Mouse (Mus musculus) adrenal gland, postnatal 36 days (tissue): ENCODE data around the gene Trmt13. TPM values are rescaled to one million over a fixed set of nuclear protein-coding genes. Genes with fewer than 3 reads are reported as not detected.

Experiments used
- DNase-seq, 2 experiments: peaks; one replicate each; pipeline ENCODE4 v3.0.0; 2021; ENCODE audit warnings: mixed read lengths in 1 of 2
- total RNA-seq, 2 experiments: library from RNA; stranded (reverse); gene quantifications; 2 replicates each; pipeline ENCODE4 v1.2.3; 2021

Trmt13 gene
- total RNA-seq, 2 experiments from 2014 or later, result 11.3 to 14.7 TPM

DNA sequence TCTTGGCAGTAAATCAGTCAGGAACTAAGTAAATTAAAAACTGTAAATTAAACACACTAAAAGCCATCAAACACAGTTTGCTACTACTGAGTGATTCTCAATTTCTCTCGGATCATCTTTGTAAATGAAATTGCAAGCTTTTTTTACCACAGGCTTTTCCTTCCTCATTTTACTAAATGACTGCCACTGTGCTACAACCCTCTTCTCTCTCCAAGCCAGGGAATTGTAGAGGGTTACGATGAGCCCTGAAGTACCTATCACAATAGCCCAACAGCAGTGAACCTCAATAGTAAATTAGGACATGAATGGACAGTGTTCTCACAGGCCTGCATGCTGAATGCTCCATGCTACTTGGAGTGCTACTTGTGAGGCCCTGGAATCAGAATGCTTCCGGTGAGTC is 19.7 kb upstream of the Trmt13 start:
- no peak for DNase-seq

DNA sequence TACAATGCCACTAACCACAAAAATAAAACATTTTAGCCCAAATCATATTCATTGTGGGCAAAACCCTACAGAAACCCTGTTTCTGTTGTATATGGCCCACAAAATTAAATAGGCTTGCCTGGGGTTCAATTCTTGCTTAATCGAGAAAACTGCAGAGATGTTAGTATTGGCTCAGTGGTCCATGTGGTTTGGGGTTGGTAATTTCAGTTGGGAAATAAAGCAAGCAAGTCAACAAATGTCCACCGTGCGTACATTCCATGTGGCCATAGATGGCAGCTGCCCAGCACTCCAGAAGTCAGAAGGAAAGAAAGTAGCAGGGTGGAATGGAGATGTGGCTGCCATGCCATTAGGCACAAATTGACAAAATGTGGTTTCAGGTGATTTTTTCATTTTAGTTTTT is 18.6 kb upstream of the Trmt13 start:
- DNase-seq, result no peak

DNA sequence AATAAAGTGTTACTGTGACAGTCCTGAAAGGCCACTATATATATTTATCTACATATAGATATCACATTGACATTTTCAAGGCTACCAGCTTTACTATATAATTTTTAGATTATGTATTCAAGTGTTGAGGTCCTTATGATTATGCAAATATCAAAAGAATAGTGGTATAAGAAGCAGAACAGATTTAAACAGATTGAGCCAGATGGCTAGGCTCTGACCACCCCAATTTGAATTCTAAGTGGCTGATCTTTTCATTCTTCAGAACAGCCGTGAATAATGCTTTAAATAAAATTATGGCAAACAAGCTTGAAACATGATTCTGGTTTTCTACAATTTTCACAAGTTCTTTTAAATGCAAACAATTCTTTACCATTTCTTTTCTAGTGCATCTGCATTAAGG is 17.1 kb upstream of the Trmt13 start:
- no peak for DNase-seq

- no peak for DNase-seq
Observed at GRCm38 (mm10) chr3:116622641-116623040, 8.3 kb upstream of the Trmt13 start.

DNA sequence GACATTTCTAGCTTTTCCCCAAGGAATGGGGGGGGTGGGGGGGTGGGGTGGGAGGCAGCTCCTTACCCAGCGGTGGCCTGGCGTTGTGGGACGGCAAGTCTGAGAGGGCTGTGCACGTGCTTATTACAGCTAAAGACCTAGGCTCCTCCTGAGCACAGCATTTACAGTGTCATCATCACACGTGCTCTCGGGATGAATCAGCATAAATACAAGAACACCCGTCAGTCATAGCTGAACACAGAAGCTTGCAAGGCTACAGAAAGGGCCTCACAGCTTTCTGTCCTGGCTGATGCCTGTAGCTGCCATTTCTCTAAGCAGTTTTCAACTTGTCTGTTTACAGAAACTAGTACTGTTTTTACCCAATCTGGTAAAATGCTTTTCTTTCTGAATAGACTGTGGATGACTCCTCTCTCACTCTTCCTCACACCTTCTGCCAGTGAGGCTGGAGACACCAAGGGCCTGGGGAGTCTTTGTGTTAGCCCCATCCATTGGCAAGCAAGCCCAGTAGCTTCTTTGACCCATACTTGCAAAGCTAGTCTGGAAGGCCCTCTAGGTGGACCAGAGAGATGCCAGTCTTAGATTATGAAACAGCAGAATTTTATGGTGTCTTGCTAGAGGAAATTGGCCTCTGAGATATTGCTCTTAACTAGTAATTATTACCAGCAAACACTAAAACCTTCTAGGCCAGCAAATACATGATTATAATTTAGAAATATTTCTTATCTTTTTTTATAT is 6.4 kb upstream of the Trmt13 start:
- DNase-seq, result peak in 1 of 2 experiments; percentile 11

DNA sequence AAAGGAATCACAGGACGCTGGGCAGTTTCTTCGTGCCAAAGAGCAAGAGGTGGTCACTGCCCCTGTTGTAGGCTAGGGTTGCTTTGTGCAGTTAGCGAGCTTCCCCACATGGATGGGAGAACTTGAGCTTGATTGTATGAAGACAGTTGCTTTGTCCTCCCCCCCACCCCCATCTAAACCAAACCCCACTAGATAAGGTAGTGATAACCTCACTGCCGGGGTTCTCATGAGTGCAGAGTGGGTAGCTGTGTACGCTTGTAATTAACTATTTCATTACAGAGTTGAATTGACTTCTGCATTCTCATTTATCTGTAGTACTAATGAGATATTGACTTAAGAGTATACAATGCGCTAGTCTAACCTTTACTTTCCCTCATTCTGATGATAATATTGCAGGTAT is 4.5 kb upstream of the Trmt13 start:
- no peak for DNase-seq

- DNase-seq, result no peak
Observed at GRCm38 (mm10) chr3:116615318-116616068, 1.1 kb upstream of the Trmt13 start.

- DNase-seq, result no peak
Observed at GRCm38 (mm10) chr3:116604570-116604969, 9.8 kb downstream of the Trmt13 start.

- no peak for DNase-seq
Observed at GRCm38 (mm10) chr3:116601781-116602180, 12.6 kb downstream of the Trmt13 start.

GRCm38 (mm10) chr3:116601005-116601404 is 13.4 kb downstream of the Trmt13 start:
- DNase-seq, result no peak

GRCm38 (mm10) chr3:116599705-116600104 is 14.7 kb downstream of the Trmt13 start:
- no peak for DNase-seq

- no peak for DNase-seq
Observed at GRCm38 (mm10) chr3:116595603-116595991, 18.8 kb downstream of the Trmt13 start.

DNA sequence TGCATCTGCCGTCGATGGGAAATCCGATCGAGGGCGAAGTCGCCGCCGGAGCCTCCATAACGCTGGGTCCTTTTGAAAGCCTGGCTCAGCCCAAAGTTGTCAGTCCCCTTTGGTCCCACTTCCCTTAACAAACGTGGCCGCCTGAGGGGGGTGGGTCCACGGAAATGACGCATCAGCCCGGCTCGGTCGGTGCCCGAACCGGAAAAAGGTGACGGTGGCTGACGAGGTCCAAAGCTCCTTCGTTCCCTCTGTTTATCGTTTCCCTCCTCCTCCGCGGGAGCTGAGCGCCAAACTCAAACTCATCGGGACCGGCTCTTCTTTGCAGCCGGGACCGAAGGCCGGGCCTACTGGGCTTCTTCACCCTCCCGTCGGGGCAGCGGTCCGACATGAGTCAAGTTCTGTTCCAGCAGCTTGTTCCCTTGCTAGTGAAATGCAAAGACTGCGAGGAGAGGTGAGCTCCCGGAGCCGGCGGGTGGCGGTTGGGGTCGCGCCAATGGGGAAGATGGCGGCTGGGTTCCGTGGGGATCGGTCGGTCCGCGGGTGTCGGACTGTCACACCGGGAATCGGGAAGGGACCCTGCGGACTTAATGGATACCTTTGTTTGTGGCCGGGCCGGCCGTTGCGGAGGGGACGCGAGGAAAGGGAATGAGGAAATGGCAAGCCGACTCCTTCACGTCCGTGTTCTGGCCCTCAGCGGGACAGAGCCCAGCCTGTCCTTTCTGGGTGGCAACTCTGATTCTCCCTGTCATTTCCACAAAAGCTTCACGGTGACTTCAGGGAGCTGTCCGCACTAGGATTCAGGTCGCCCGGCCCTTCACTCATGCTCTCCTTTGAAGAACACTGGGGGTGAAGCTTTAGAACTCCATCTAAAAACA is 19.4 kb downstream of the Trmt13 start, which contains the start of gene Sass6:
TSS of gene Sass6 (plus strand) at position 255 of the 875 bp plus-strand sequence.
- peak; percentile 99 to 100 for DNase-seq

DNA sequence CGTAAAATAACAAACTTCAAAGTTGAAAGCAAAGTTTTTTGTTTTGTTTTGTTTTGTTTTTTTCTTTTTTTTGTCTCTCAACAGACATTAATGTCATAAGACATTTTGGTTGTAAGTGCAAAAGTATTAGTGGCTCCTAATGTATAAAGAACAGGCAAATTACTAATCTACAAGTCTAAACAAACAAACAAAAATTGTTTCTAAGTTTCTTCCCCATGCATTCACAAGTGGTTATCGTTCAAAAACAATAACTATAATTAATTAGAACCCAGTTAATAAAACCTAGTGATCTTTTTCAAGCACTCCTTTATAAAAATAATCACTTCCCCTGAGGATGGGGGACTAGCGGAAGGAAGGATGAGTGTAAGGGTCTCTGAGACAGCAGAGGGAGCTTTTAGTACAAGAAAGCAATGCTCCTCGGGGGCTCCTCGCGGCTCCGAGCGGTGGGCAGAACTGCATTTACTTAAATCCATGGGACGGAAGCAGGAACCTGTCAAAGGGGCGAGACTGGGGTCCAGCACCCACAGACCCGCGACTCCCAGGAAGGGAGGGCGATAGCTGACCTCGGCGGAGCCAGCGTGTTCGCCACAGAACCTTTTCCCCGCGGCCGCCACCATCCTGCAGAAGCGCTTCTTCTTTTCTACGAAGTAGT is 20.2 kb downstream of the Trmt13 start:
- no peak for DNase-seq

DNA sequence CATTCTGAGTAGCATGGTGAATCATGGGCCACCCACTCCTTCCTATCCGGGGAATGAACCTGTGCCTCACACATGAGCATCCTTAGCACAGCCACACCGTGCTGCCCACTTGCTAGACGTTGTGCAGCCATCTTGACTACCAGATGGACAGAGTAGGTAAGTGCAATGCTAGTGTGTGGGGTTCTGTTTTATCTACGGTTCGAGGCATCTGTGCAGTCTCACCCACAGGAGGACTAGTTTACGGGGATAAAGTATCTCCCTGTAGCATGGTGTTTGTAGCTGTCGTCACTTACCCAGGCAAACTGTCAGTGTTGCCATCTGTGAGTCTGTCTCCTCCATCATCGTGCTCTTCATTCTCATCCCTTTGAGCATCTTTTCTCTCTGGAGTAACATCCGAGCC is 32.2 kb downstream of the Trmt13 start:
- no peak for DNase-seq

GRCm38 (mm10) chr3:116577286-116577685 is 37.1 kb downstream of the Trmt13 start:
- peak; percentile 31 to 36 for DNase-seq

GRCm38 (mm10) chr3:116570628-116571027 is 43.8 kb downstream of the Trmt13 start:
- no peak for DNase-seq

DNA sequence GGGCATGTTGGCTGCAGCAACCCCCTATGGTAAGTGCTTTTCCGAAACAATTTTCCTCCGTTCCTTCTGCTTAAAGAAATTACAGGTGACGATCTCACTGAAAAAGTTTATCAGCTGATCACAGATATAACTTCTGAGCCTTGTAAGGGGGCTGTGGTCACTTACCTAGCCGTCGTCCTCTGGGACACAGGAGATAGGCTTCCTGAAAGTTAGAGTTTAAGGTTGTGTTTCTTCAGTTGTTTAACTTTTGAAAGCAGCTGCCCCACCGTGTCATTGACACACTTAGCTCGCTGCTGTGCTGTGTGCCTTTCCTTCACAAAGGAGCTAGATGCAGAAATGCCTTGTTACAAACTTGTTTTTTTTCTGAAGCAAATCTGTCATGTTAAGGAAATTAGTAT is 51.3 kb downstream of the Trmt13 start:
- no peak for DNase-seq

DNA sequence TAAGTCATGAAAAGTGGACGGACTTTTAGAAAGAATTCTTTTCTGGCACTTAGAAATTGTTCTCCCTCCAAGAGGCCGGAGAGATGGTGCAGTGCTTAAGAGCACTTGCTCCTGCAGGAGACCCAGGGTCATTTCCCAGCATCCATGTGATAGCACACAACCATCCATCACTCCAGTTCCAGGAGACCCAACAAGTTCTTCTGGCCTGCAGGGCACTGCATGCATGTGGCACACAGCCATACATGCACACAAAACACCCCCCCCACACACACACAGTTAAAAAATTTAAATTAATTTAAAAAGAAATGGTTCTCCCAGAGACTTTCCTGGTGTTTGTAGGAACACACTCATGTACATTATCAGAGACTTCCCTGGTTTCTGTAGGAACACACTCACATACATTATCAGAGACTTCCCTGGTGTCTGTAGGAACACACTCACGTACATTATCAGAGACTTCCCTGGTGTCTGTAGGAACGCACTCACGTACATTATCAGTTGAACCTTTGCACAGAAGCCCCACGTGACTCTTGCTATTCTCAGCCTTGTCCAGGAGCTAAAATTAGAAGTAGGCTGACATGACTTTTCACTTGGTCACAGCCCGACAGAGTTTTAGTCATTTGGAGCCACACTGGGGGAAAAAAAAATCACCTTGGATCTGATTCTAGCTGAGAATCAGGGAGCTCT is 51.8 kb downstream of the Trmt13 start, which contains the start of gene Lrrc39:
TSS of gene Lrrc39 (plus strand) at position 566 of the 687 bp plus-strand sequence.
- DNase-seq, result peak; percentile 32 to 46

GRCm38 (mm10) chr3:116561315-116561714 is 53.1 kb downstream of the Trmt13 start:
- peak; percentile 23 to 27 for DNase-seq

DNA sequence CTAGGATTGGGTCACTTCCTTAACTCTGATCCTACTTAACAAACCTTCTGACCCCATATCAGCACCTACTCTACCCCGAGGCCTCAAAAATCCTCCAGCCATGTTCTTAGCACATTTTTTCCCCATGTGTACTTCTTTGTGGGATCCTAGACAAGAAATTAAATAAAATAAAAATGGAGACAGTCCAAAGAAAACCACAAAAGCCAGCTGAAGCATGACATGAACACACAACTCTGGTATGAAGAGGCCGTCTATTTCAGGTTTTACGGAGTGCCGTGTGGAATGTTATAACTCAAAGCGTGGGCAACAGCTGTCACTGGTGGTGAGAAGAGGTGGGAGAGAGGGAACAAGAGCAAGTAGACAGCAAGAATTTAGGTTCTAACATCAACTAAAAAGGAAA is 63.0 kb downstream of the Trmt13 start:
- no peak for DNase-seq
